Mouse (Mus musculus) activated CD4-positive, CD25-positive, alpha-beta regulatory T cell (primary cell): ENCODE measurements around the gene Ptpn13. TPM values are rescaled to one million over a fixed set of nuclear protein-coding genes. Genes with fewer than 3 reads are reported as not detected.

Experiments
- polyA plus RNA-seq, 2 experiments: library from polyadenylated mRNA; unstranded; fragments of 100-300 nt; shearing (Covaris generic); gene quantifications; one replicate each; pipeline ENCODE4 v1.2.1; 2017

The Ptpn13 gene
- polyA plus RNA-seq = 10 to 100 TPM; 23.0 to 23.3 TPM

DNA sequence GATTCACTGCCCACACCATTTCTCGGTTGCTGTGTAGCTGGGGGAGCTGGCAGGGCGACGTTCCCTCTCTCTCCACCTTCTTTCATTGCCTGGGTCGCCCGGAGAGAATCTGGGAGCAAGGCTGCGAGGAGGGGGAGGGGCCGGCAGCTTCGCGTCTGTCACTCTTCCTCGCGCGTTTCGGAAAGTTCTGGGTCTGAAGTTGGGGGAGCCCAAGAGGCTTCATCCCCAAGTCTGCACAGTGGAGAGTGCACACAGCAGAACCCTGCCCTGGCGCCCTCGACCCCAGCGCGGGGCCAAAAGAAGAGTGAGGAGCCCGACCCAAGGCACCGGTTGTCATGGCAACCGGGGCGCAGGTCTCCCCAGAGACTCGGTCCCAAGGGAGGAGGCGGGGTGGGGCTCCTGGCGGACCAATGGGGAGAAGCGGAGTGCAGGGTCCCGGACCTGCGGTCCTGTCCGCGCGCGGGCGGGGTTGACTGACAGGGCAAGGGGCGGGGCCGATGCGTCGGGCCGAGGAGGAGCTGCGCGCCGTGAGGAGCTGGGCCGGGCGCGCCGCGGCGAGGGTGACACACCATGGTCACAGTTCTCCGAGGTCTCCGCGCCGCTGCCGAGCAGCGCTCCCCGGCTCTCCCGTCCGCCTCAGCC is at the start of gene Ptpn13:
Ptpn13 (plus strand) TSS at position 515 of the 642 bp plus-strand sequence.

GRCm38 (mm10) chr5:103629111-103629764 is 204.2 kb downstream of the Ptpn13 start, which contains the start of gene Slc10a6:
Gene Slc10a6, minus strand, starts transcription at chr5:103629403.

Other genes with a start within 250 kb of the Ptpn13 start
- not detected for gene Mapk10, start 213.9 kb upstream of the Ptpn13 start, polyA plus RNA-seq
- gene Slc10a6, start 204.2 kb downstream of the Ptpn13 start, polyA plus RNA-seq = not detected
- gene 1700016H13Rik, start 230.8 kb downstream of the Ptpn13 start, polyA plus RNA-seq = not detected